8 mouse cellular contexts compared by ENCODE assay signal in genomic region chr14:51985301-51986152, GRCm38 (mm10). TPM values are rescaled to one million over a fixed set of nuclear protein-coding genes. Genes with fewer than 3 reads are reported as not detected.
DNase-seq lines count a peak whose midpoint lies in the region; ATAC-seq and TF ChIP-seq lines count a peak whose summit lies in the region.

No protein-coding gene starts in this region.

- TF ChIP-seq EP300 in lung, postnatal 0 days (IDR thresholded peaks at IDR 0.05): no peak

- peaks cover 28% of the 10 kb centered on the region for H3K36me3 ChIP-seq in erythroblast, embryonic 14.5 days (ENCODE audit: control insufficient read depth)
- peaks cover 35% of the 10 kb centered on the region for H3K36me3 ChIP-seq in heart, embryonic 13.5 days
- H3K36me3 ChIP-seq in lung, postnatal 0 days (ENCODE audit: insufficient read depth, low read length): 0 out of 2 replicates have a peak, but pooled peaks cover 6% of the 10 kb centered on the region

- peak overlapping the region; percentile 75 for H3K4me3 ChIP-seq in erythroblast, embryonic 14.5 days (replicated peaks)
- H3K4me3 ChIP-seq in heart, embryonic 13.5 days: peak overlapping the region; percentile 78
- peak overlapping the region; percentile 64 for H3K4me3 ChIP-seq in lung, postnatal 0 days (ENCODE audit: low read depth, low read length)

- peak overlapping the region; percentile 92 for H3K4me2 ChIP-seq in heart, embryonic 13.5 days
- peak overlapping the region; percentile 95 for H3K4me2 ChIP-seq in lung, postnatal 0 days (replicated peaks; ENCODE audit: low read depth, low read length)

- DNase-seq in ES-CJ7 (ENCODE audit: low read depth, low spot score): peak; percentile 45
- peak; percentile 82 for DNase-seq in brain, adult 2 months (ENCODE audit: low read depth, low spot score)
- peak; percentile 91 for DNase-seq in kidney, postnatal 10 days
- DNase-seq in lung, postnatal 0 days (ENCODE audit: low spot score): peak; percentile 88
- DNase-seq in ovary, postnatal 14 days (ENCODE audit: low spot score): peak; percentile 73

- no peak; the same call in 1 of the 2 replicates for TF ChIP-seq CTCF in lung, postnatal 0 days (IDR thresholded peaks at IDR 0.05)

- peaks cover 57% of the 10 kb centered on the region for H3K4me1 ChIP-seq in erythroblast, embryonic 14.5 days (ENCODE audit: control insufficient read depth)
- H3K4me1 ChIP-seq in heart, embryonic 13.5 days: peaks cover 38% of the 10 kb centered on the region
- H3K4me1 ChIP-seq in lung, postnatal 0 days (ENCODE audit: insufficient read depth, low read depth, low read length): peaks cover 16% of the 10 kb centered on the region; the same call in 1 of the 2 replicates

- WGBS in heart, embryonic 13.5 days: under 1% methylated on average over 26 of the region's 27 CpGs
- WGBS in lung, postnatal 0 days: under 1% methylated on average over 26 of the region's 27 CpGs

- no peaks in the 10 kb centered on the region for H3K9me3 ChIP-seq in erythroblast, embryonic 14.5 days (ENCODE audit: control insufficient read depth, low read length)
- H3K9me3 ChIP-seq in heart, embryonic 13.5 days: no peaks in the 10 kb centered on the region
- H3K9me3 ChIP-seq in lung, postnatal 0 days (ENCODE audit: low read length): no peaks in the 10 kb centered on the region

- H3K9ac ChIP-seq in heart, embryonic 13.5 days: peak overlapping the region; percentile 86
- H3K9ac ChIP-seq in lung, postnatal 0 days (replicated peaks; ENCODE audit: low read depth): peak overlapping the region; percentile 64

- peak overlapping the region; percentile 98 for H3K27ac ChIP-seq in heart, embryonic 13.5 days (replicated peaks)
- peak overlapping the region; percentile 88 for H3K27ac ChIP-seq in lung, postnatal 0 days (ENCODE audit: low read length)

- peaks cover 6% of the 10 kb centered on the region for H3K27me3 ChIP-seq in erythroblast, embryonic 14.5 days (ENCODE audit: control insufficient read depth)
- no peaks in the 10 kb centered on the region; the same call in 1 of the 2 replicates for H3K27me3 ChIP-seq in heart, embryonic 13.5 days (replicated peaks)
- no peaks in the 10 kb centered on the region for H3K27me3 ChIP-seq in lung, postnatal 0 days (replicated peaks; ENCODE audit: insufficient read depth, low read length)

- peak; percentile 56 for ATAC-seq in heart, embryonic 13.5 days (ENCODE audit: extremely low read depth, insufficient number of reproducible peaks, low FRiP score, low TSS enrichment)
- peak; percentile 84 for ATAC-seq in lung, postnatal 0 days
- ATAC-seq in inflammation-experienced regulatory T-cells, adult 6 months: no peak

RNA-seq across cellular contexts. Expression of gene Arhgef40, which starts 1.0 kb away (rescaled TPM):
- 5.6 and 6.8 TPM in 2 replicates for polyA plus RNA-seq in erythroblast, embryonic 14.5 days (2012)
- 63.9 and 69.5 TPM in 2 replicates for polyA plus RNA-seq in heart, embryonic 13.5 days (2015; fragmentation: Nextera tagmentation; extraction: Ambion mirVana)
- 46.3 and 56.6 TPM in 2 replicates for polyA plus RNA-seq in lung, postnatal 0 days (2015; fragmentation: Nextera tagmentation; extraction: Ambion mirVana)
- polyA plus RNA-seq in inflammation-experienced regulatory T-cells, adult 6 months (2017; shearing (Covaris generic)): 1 to 10 TPM in 1 of 3 experiments, under 1 TPM in 2; 0.41 to 1.3 (median 0.90) TPM

RNA-seq across cellular contexts. Expression of gene Tmem253, which starts 29.9 kb away (rescaled TPM):
- polyA plus RNA-seq in erythroblast, embryonic 14.5 days (2012): not detected in 2 replicates
- 0.43 and 1.1 TPM in 2 replicates for polyA plus RNA-seq in heart, embryonic 13.5 days (2015; fragmentation: Nextera tagmentation; extraction: Ambion mirVana)
- polyA plus RNA-seq in lung, postnatal 0 days (2015; fragmentation: Nextera tagmentation; extraction: Ambion mirVana): 0.66 and 0.96 TPM in 2 replicates
- under 1 TPM in 1 of 3 experiments, not detected in 2; 0.87 TPM for polyA plus RNA-seq in inflammation-experienced regulatory T-cells, adult 6 months (2017; shearing (Covaris generic))

RNA-seq across cellular contexts. Expression of gene Zfp219, which starts 35.0 kb away (rescaled TPM):
- 2.0 and 2.9 TPM in 2 replicates for polyA plus RNA-seq in erythroblast, embryonic 14.5 days (2012)
- polyA plus RNA-seq in heart, embryonic 13.5 days (2015; fragmentation: Nextera tagmentation; extraction: Ambion mirVana): 14.5 and 15.6 TPM in 2 replicates
- polyA plus RNA-seq in lung, postnatal 0 days (2015; fragmentation: Nextera tagmentation; extraction: Ambion mirVana): 23.0 and 24.1 TPM in 2 replicates
- 1 to 10 TPM; 1.4 to 1.9 (median 1.6) TPM for polyA plus RNA-seq in inflammation-experienced regulatory T-cells, adult 6 months (2017; shearing (Covaris generic))

RNA-seq across cellular contexts. Expression of gene Olfr221, which starts 56.7 kb away (rescaled TPM):
- polyA plus RNA-seq in erythroblast, embryonic 14.5 days (2012): not detected in 2 replicates
- not detected in 2 replicates for polyA plus RNA-seq in heart, embryonic 13.5 days (2015; fragmentation: Nextera tagmentation; extraction: Ambion mirVana)
- polyA plus RNA-seq in lung, postnatal 0 days (2015; fragmentation: Nextera tagmentation; extraction: Ambion mirVana): 0.08 TPM in 1 of 2 replicates, not detected in the other
- not detected for polyA plus RNA-seq in inflammation-experienced regulatory T-cells, adult 6 months (2017; shearing (Covaris generic))
